Mouse (Mus musculus) limb, embryonic 11.5 days (tissue): ENCODE results near the gene Zfp653. TPM values are rescaled to one million over a fixed set of nuclear protein-coding genes. Genes with fewer than 3 reads are reported as not detected.

Experiments
- ATAC-seq: fragments of 200-750 bp; cut with Nextera tagmentation; 2 replicates; pipeline ENCODE4 v1.8.0; 2017; ENCODE audit warnings: low read depth; ENCODE audit not compliant: insufficient number of reproducible peaks, low FRiP score, low TSS enrichment
- DNase-seq: peaks from one replicate; pipeline ENCODE4 v3.0.0-alpha.2; 2015; ENCODE audit warnings: low spot score
- H3K27ac ChIP-seq: fragments of 300-500 bp; sonication (generic); replicated peaks from 2 replicates; pipeline ENCODE4 v1.5.1; 2014; ENCODE audit warnings: low read depth, mild to moderate bottlenecking, low read length
- H3K27me3 ChIP-seq: fragments of 300-500 bp; sonication (generic); 2 replicates; pipeline ENCODE4 v1.6.1; 2014; ENCODE audit warnings: mild to moderate bottlenecking, low read length, mixed read lengths; ENCODE audit not compliant: control insufficient read depth, insufficient read depth
- H3K36me3 ChIP-seq: fragments of 300-500 bp; sonication (generic); 2 replicates; pipeline ENCODE4 v1.6.1; 2014; ENCODE audit warnings: mild to moderate bottlenecking, low read length, moderate library complexity, mixed read lengths; ENCODE audit not compliant: control insufficient read depth, insufficient read depth
- H3K4me1 ChIP-seq: fragments of 300-500 bp; sonication (generic); 2 replicates; pipeline ENCODE4 v1.6.1; 2014; ENCODE audit warnings: low read length, mixed read lengths; ENCODE audit not compliant: control insufficient read depth, insufficient read depth
- H3K4me2 ChIP-seq: fragments of 300-500 bp; sonication (generic); 2 replicates; pipeline ENCODE4 v1.6.1; 2014; ENCODE audit warnings: low read depth, mild to moderate bottlenecking, moderate library complexity; ENCODE audit not compliant: severe bottlenecking
- H3K4me3 ChIP-seq: fragments of 300-500 bp; sonication (generic); 2 replicates; pipeline ENCODE4 v1.5.1; 2014; ENCODE audit warnings: low read depth, low read length
- H3K9ac ChIP-seq: fragments of 300-500 bp; sonication (generic); 2 replicates; pipeline ENCODE4 v1.6.1; 2014; ENCODE audit warnings: mild to moderate bottlenecking, low read length
- H3K9me3 ChIP-seq: fragments of 300-500 bp; sonication (generic); 2 replicates; pipeline ENCODE4 v1.6.1; 2016; ENCODE audit warnings: low read length; ENCODE audit not compliant: control insufficient read depth
- WGBS: fragments of 180-500 bp; shearing (Covaris S2); extraction: QIAGEN DNeasy Blood & Tissue Kit; methylation state at CpG from one replicate; pipeline ENCODE4 v1.1.7; 2014; 5-methylcytosine and 5-hydroxymethylcytosine counted together
- polyA plus RNA-seq: library from polyadenylated mRNA; unstranded; fragments of >200 nt; fragmentation: Nextera tagmentation; extraction: Ambion mirVana; gene quantifications from 2 replicates; pipeline ENCODE4 v1.2.1, GENCODE M21; 2014

Zfp653 gene
- polyA plus RNA-seq, 1 experiment from 2014 or later = 8.7 TPM

GRCm38 (mm10) chr9:22037826-22038225, 33.4 kb downstream of the Zfp653 start:
- Histone ChIP-seq H3K4me3 (no peak overlapping the region), H3K9ac (no peak overlapping the region), H3K36me3 (no peaks in the 10 kb centered on the region), H3K9me3 (no peaks in the 10 kb centered on the region), H3K27me3 (no peaks in the 10 kb centered on the region), H3K4me2 (no peak overlapping the region), H3K4me1 (no peaks in the 10 kb centered on the region), H3K27ac (no peak overlapping the region)
- ATAC-seq (no peak), DNase-seq (no peak)
- WGBS = 76% methylated on average over 10 of the region's 10 CpGs

GRCm38 (mm10) chr9:22035300-22036044, 35.7 kb downstream of the Zfp653 start:
- no peaks in the 10 kb centered on the region for H3K9me3 ChIP-seq
- no peaks in the 10 kb centered on the region for H3K36me3 ChIP-seq
- no peak overlapping the region for H3K4me2 ChIP-seq
- H3K4me1 ChIP-seq = no peaks in the 10 kb centered on the region
- 56% methylated on average over 6 of the region's 6 CpGs for WGBS
- no peak for DNase-seq
- no peak; the same call in 1 of the 2 replicates for ATAC-seq
- no peaks in the 10 kb centered on the region for H3K27me3 ChIP-seq
- H3K4me3 ChIP-seq = no peak overlapping the region
- H3K27ac ChIP-seq = no peak overlapping the region
- H3K9ac ChIP-seq = no peak overlapping the region

- Histone ChIP-seq H3K4me1 (no peaks in the 10 kb centered on the region), H3K9ac (no peak overlapping the region), H3K36me3 (no peaks in the 10 kb centered on the region), H3K9me3 (no peaks in the 10 kb centered on the region), H3K4me2 (no peak overlapping the region), H3K27me3 (no peaks in the 10 kb centered on the region), H3K4me3 (no peak overlapping the region), H3K27ac (no peak overlapping the region)
- ATAC-seq = no peak
- DNase-seq = no peak
- 92% methylated on average over 9 of the region's 9 CpGs for WGBS
Observed at GRCm38 (mm10) chr9:22030386-22030785, 40.8 kb downstream of the Zfp653 start.

GRCm38 (mm10) chr9:22028467-22028866, 42.7 kb downstream of the Zfp653 start:
- Histone ChIP-seq H3K27me3 (no peaks in the 10 kb centered on the region), H3K9ac (no peak overlapping the region), H3K9me3 (no peaks in the 10 kb centered on the region), H3K4me1 (no peaks in the 10 kb centered on the region), H3K36me3 (no peaks in the 10 kb centered on the region), H3K27ac (no peak overlapping the region), H3K4me3 (no peak overlapping the region), H3K4me2 (no peak overlapping the region)
- WGBS = 68% methylated on average over 7 of the region's 7 CpGs
- ATAC-seq (no peak), DNase-seq (no peak)

DNA sequence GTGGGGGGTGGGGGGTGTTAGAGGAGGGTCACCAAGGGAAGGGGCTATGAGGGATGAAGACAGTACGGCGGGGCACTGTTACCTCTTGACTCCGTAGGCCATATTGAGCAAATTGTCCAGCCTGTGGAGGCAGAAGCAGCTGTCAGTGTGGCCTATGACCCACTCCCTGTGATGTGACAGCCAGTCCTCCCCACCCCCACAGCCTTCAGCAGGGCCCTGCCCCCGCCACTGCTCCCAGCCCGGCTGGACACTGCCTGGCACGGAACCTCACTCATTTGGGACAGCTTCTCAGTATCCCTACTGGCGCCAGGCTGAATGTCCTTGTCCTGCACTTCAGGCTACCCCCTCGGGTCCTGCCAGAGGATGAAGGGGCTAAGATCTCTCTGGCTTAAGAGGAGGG, 46.6 kb downstream of the Zfp653 start:
- 50% methylated on average over 8 of the region's 8 CpGs for WGBS

DNA sequence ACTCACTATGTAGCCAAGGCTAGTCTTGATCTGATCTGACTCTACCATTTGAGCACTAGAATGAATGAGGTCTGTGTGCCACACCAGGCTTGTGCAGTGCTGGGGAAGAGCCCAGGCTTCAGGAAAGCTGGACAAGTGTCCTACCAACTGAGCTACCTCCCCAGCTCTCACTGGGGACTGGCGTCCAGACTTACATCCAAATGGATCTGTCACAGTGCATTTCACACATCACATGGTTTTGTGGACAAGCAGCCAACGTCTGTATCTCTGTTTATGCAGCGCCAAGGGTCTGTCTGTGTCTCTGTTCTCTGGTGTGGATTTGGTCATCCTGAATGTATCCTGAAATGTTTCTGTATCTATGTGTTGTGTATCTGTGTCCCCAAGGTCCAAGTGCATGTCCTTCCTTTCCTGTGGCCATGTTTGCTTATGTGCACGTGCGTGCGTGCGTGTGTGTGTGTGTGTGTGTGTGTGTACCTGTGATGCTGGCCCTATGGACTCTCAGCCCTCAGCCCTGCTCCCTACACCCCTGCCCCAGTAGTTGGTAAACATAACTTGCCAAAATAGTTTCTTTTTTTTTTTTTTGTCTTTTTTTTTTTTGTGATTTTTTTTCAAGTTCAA, 53.9 kb downstream of the Zfp653 start:
- H3K27ac ChIP-seq = no peak overlapping the region
- no peaks in the 10 kb centered on the region for H3K27me3 ChIP-seq
- H3K4me1 ChIP-seq = no peaks in the 10 kb centered on the region
- WGBS = 79% methylated on average over 7 of the region's 7 CpGs
- peaks cover 15% of the 10 kb centered on the region for H3K36me3 ChIP-seq
- ATAC-seq (no peak), DNase-seq (no peak)
- no peak overlapping the region for H3K4me2 ChIP-seq
- no peak overlapping the region for H3K9ac ChIP-seq
- no peaks in the 10 kb centered on the region for H3K9me3 ChIP-seq
- no peak overlapping the region for H3K4me3 ChIP-seq

More for the DNA sequence above, 46.6 kb downstream of the Zfp653 start:
- no peak overlapping the region for H3K9ac ChIP-seq
- ATAC-seq = no peak
- no peaks in the 10 kb centered on the region for H3K36me3 ChIP-seq
- no peaks in the 10 kb centered on the region for H3K4me1 ChIP-seq
- DNase-seq = no peak
- H3K4me2 ChIP-seq = no peak overlapping the region
- H3K4me3 ChIP-seq = no peak overlapping the region
- no peaks in the 10 kb centered on the region for H3K27me3 ChIP-seq
- H3K27ac ChIP-seq = no peak overlapping the region
- H3K9me3 ChIP-seq = no peaks in the 10 kb centered on the region

DNA sequence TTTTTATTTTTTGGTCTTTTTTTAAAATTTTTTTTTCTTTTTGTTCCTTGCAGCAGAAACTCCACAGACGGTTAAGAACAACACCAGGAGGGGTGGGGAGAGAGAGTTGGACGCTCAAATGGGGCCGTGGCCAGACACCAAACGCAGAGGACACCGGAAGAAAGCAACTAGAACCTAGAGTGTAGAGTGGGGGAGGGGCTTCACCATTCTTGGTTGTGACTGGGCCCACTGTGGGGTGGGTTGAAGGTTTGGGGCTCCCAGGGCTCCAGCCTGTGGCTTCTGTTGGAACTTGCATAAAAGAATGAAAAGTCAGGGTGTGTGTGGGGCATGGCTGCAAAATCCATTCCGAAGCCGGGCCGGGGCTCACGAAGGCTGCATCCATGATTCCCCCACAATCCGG, 54.9 kb downstream of the Zfp653 start:
- ATAC-seq = no peak
- H3K36me3 ChIP-seq = peaks cover 20% of the 10 kb centered on the region
- 78% methylated on average over 10 of the region's 10 CpGs for WGBS
- H3K4me2 ChIP-seq = no peak overlapping the region
- no peaks in the 10 kb centered on the region for H3K9me3 ChIP-seq
- no peak overlapping the region for H3K4me3 ChIP-seq
- H3K27ac ChIP-seq = no peak overlapping the region
- H3K4me1 ChIP-seq = no peaks in the 10 kb centered on the region
- no peaks in the 10 kb centered on the region for H3K27me3 ChIP-seq
- no peak overlapping the region for H3K9ac ChIP-seq
- no peak for DNase-seq

DNA sequence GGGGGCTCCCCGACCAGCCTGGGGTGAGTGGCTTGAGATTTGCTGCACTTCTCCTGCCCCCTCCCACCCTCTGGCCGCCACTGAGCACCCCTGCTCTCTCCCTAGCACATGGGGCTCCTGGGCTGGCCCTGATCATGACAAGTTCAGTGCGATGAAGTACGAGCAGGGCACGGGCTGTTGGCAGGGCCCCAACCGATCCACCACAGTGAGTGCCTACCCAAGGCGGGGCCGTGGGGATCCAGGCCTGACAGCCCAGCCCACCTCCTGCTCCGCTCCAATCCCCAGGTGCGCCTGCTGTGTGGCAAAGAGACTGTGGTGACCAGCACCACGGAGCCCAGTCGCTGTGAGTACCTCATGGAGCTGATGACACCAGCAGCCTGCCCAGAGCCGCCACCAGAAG, 58.4 kb downstream of the Zfp653 start:
- Histone ChIP-seq H3K4me2 (no peak overlapping the region), H3K9ac (no peak overlapping the region), H3K4me1 (no peaks in the 10 kb centered on the region), H3K27ac (no peak overlapping the region), H3K4me3 (no peak overlapping the region), H3K27me3 (no peaks in the 10 kb centered on the region), H3K36me3 (peaks cover 35% of the 10 kb centered on the region), H3K9me3 (no peaks in the 10 kb centered on the region)
- 93% methylated on average over 13 of the region's 13 CpGs for WGBS
- ATAC-seq (no peak), DNase-seq (no peak)
